Mouse (Mus musculus) lung, adult 2 months (tissue): Measurements from ENCODE around the gene Tfg.

Experiments
- CTCF ChIP-seq: fragments of 200-500 bp; IDR thresholded peaks from 2 replicates; pipeline ENCODE4 v1.5.1; 2011; ENCODE audit warnings: mild to moderate bottlenecking, low read length, control low read depth; ENCODE audit not compliant: insufficient read depth
- POLR2A ChIP-seq: fragments of 200-500 bp; IDR thresholded peaks from 2 replicates; pipeline ENCODE4 v1.6.1; 2011; ENCODE audit warnings: low read depth, mild to moderate bottlenecking, control low read depth, low read length, borderline replicate concordance; ENCODE audit errors: extremely low read depth

DNA sequence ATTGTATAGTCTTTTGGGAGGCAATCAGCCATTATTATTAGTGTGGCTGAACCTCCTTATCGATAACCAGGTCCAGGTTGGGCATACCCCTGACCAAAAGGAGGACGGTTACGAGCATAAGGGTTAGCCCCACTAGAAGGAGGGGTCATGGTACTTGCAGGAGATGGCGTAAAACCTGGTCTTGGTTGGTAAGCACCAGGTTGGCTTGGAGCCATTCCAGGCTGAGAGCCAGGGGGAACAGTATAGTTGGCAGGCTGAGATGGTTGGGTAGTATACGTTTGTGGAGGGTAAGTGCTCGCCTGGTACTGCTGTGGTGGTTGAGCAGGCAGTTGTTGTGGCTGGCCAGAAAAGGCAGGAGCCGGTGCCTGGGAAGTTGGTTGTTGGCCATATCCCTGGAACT, 26.5 kb downstream of the Tfg start:
- TF ChIP-seq POLR2A (no peak), CTCF (no peak)
